Mouse (Mus musculus): ENCODE results near the gene Med27. TPM values are rescaled to one million over a fixed set of nuclear protein-coding genes. Genes with fewer than 3 reads are reported as not detected.

Med27 gene
- polyA plus RNA-seq, 1 experiment: 5.7 TPM

GRCm38 (mm10) chr2:29536481-29536880, 189.9 kb downstream of the Med27 start:
- TF ChIP-seq TAL1 (IDR thresholded peaks at IDR 0.05; ENCODE audit: low read length) (no peak), GATA1 (IDR thresholded peaks at IDR 0.05; ENCODE audit: low read length) (no peak)

GRCm38 (mm10) chr2:29537334-29537733, 190.7 kb downstream of the Med27 start:
- no peaks in the 10 kb centered on the region for H3K36me3 ChIP-seq (ENCODE audit: control insufficient read depth)
- H3K4me1 ChIP-seq (ENCODE audit: control insufficient read depth): no peaks in the 10 kb centered on the region
- no peaks in the 10 kb centered on the region for H3K9me3 ChIP-seq (ENCODE audit: control insufficient read depth, low read length)
- TF ChIP-seq TAL1 (IDR thresholded peaks at IDR 0.05; ENCODE audit: low read length) (no peak), GATA1 (IDR thresholded peaks at IDR 0.05; ENCODE audit: low read length) (no peak)
- no peaks in the 10 kb centered on the region for H3K27me3 ChIP-seq (ENCODE audit: control insufficient read depth)
- no peak overlapping the region for H3K4me3 ChIP-seq (replicated peaks)

More at GRCm38 (mm10) chr2:29536481-29536880, 189.9 kb downstream of the Med27 start:
- Histone ChIP-seq H3K4me1 (ENCODE audit: control insufficient read depth) (no peaks in the 10 kb centered on the region), H3K36me3 (ENCODE audit: control insufficient read depth) (no peaks in the 10 kb centered on the region), H3K27me3 (ENCODE audit: control insufficient read depth) (no peaks in the 10 kb centered on the region), H3K9me3 (ENCODE audit: control insufficient read depth, low read length) (no peaks in the 10 kb centered on the region), H3K4me3 (replicated peaks) (no peak overlapping the region)

- TF ChIP-seq GATA1 (IDR thresholded peaks at IDR 0.05; ENCODE audit: low read length): no peak
- TF ChIP-seq TAL1 (IDR thresholded peaks at IDR 0.05; ENCODE audit: low read length): no peak
Measured at GRCm38 (mm10) chr2:29542039-29542438, 195.4 kb downstream of the Med27 start.

GRCm38 (mm10) chr2:29546571-29546970, 200.0 kb downstream of the Med27 start:
- H3K9me3 ChIP-seq (ENCODE audit: control insufficient read depth, low read length): no peaks in the 10 kb centered on the region
- H3K27me3 ChIP-seq (ENCODE audit: control insufficient read depth): no peaks in the 10 kb centered on the region
- TF ChIP-seq TAL1 (IDR thresholded peaks at IDR 0.05; ENCODE audit: low read length) (no peak), GATA1 (IDR thresholded peaks at IDR 0.05; ENCODE audit: low read length) (no peak)
- H3K4me1 ChIP-seq (ENCODE audit: control insufficient read depth): no peaks in the 10 kb centered on the region
- H3K4me3 ChIP-seq (replicated peaks): no peak overlapping the region
- H3K36me3 ChIP-seq (ENCODE audit: control insufficient read depth): no peaks in the 10 kb centered on the region

More at GRCm38 (mm10) chr2:29542039-29542438, 195.4 kb downstream of the Med27 start:
- no peaks in the 10 kb centered on the region for H3K9me3 ChIP-seq (ENCODE audit: control insufficient read depth, low read length)
- H3K27me3 ChIP-seq (ENCODE audit: control insufficient read depth): no peaks in the 10 kb centered on the region
- H3K4me3 ChIP-seq (replicated peaks): no peak overlapping the region
- H3K36me3 ChIP-seq (ENCODE audit: control insufficient read depth): no peaks in the 10 kb centered on the region
- H3K4me1 ChIP-seq (ENCODE audit: control insufficient read depth): no peaks in the 10 kb centered on the region

- H3K9me3 ChIP-seq (ENCODE audit: control insufficient read depth, low read length): no peaks in the 10 kb centered on the region
- H3K4me1 ChIP-seq (ENCODE audit: control insufficient read depth): no peaks in the 10 kb centered on the region
- no peak overlapping the region for H3K4me3 ChIP-seq (replicated peaks)
- no peak for TF ChIP-seq TAL1 (IDR thresholded peaks at IDR 0.05; ENCODE audit: low read length)
- no peak for TF ChIP-seq GATA1 (IDR thresholded peaks at IDR 0.05; ENCODE audit: low read length)
- H3K36me3 ChIP-seq (ENCODE audit: control insufficient read depth): no peaks in the 10 kb centered on the region
- H3K27me3 ChIP-seq (ENCODE audit: control insufficient read depth): no peaks in the 10 kb centered on the region
Measured at GRCm38 (mm10) chr2:29551816-29552585, 205.4 kb downstream of the Med27 start.

- Histone ChIP-seq H3K27me3 (ENCODE audit: control insufficient read depth) (no peaks in the 10 kb centered on the region), H3K9me3 (ENCODE audit: control insufficient read depth, low read length) (no peaks in the 10 kb centered on the region), H3K36me3 (ENCODE audit: control insufficient read depth) (no peaks in the 10 kb centered on the region), H3K4me3 (replicated peaks) (no peak overlapping the region), H3K4me1 (ENCODE audit: control insufficient read depth) (no peaks in the 10 kb centered on the region)
- TF ChIP-seq GATA1 (IDR thresholded peaks at IDR 0.05; ENCODE audit: low read length) (no peak), TAL1 (IDR thresholded peaks at IDR 0.05; ENCODE audit: low read length) (no peak)
Measured at GRCm38 (mm10) chr2:29553945-29554634, 207.5 kb downstream of the Med27 start.

GRCm38 (mm10) chr2:29558561-29558960, 211.9 kb downstream of the Med27 start:
- no peak for TF ChIP-seq TAL1 (IDR thresholded peaks at IDR 0.05; ENCODE audit: low read length)
- no peak for TF ChIP-seq GATA1 (IDR thresholded peaks at IDR 0.05; ENCODE audit: low read length)
- no peaks in the 10 kb centered on the region for H3K4me1 ChIP-seq (ENCODE audit: control insufficient read depth)
- no peaks in the 10 kb centered on the region for H3K36me3 ChIP-seq (ENCODE audit: control insufficient read depth)
- no peak overlapping the region for H3K4me3 ChIP-seq (replicated peaks)
- H3K27me3 ChIP-seq (ENCODE audit: control insufficient read depth): no peaks in the 10 kb centered on the region
- no peaks in the 10 kb centered on the region for H3K9me3 ChIP-seq (ENCODE audit: control insufficient read depth, low read length)

- Histone ChIP-seq H3K27me3 (ENCODE audit: control insufficient read depth) (no peaks in the 10 kb centered on the region), H3K4me1 (ENCODE audit: control insufficient read depth) (no peaks in the 10 kb centered on the region), H3K9me3 (ENCODE audit: control insufficient read depth, low read length) (no peaks in the 10 kb centered on the region), H3K36me3 (ENCODE audit: control insufficient read depth) (no peaks in the 10 kb centered on the region), H3K4me3 (replicated peaks) (no peak overlapping the region)
- TF ChIP-seq GATA1 (IDR thresholded peaks at IDR 0.05; ENCODE audit: low read length): no peak
Measured at GRCm38 (mm10) chr2:29559955-29560354, 213.3 kb downstream of the Med27 start.

- no peaks in the 10 kb centered on the region for H3K36me3 ChIP-seq (ENCODE audit: control insufficient read depth)
- TF ChIP-seq GATA1 (IDR thresholded peaks at IDR 0.05; ENCODE audit: low read length) (no peak), TAL1 (IDR thresholded peaks at IDR 0.05; ENCODE audit: low read length) (no peak)
- H3K4me3 ChIP-seq (replicated peaks): no peak overlapping the region
- no peaks in the 10 kb centered on the region for H3K9me3 ChIP-seq (ENCODE audit: control insufficient read depth, low read length)
- H3K4me1 ChIP-seq (ENCODE audit: control insufficient read depth): no peaks in the 10 kb centered on the region
- no peaks in the 10 kb centered on the region; the same call in 1 of the 2 replicates for H3K27me3 ChIP-seq (ENCODE audit: control insufficient read depth)
Measured at GRCm38 (mm10) chr2:29561468-29561867, 214.8 kb downstream of the Med27 start.

Data from erythroblast, embryonic 14.5 days (primary cell).